Mouse (Mus musculus) thymus, adult 2 months (tissue): Measurements from ENCODE around the gene Gna12.

Experiments used
- CTCF ChIP-seq: fragments of 200-500 bp; IDR thresholded peaks from 2 replicates; pipeline ENCODE4 v1.5.1; 2012; ENCODE audit warnings: mild to moderate bottlenecking, control low read depth, low read length, moderate library complexity, borderline replicate concordance; ENCODE audit not compliant: control insufficient read depth, poor library complexity, insufficient read depth; ENCODE audit errors: extremely low read depth
- POLR2A ChIP-seq: fragments of 200-500 bp; IDR thresholded peaks from 2 replicates; pipeline ENCODE4 v1.6.1; 2012; ENCODE audit warnings: mild to moderate bottlenecking, low read length, control low read depth, moderate library complexity; ENCODE audit not compliant: control insufficient read depth, poor library complexity, insufficient read depth; ENCODE audit errors: extremely low read depth

DNA sequence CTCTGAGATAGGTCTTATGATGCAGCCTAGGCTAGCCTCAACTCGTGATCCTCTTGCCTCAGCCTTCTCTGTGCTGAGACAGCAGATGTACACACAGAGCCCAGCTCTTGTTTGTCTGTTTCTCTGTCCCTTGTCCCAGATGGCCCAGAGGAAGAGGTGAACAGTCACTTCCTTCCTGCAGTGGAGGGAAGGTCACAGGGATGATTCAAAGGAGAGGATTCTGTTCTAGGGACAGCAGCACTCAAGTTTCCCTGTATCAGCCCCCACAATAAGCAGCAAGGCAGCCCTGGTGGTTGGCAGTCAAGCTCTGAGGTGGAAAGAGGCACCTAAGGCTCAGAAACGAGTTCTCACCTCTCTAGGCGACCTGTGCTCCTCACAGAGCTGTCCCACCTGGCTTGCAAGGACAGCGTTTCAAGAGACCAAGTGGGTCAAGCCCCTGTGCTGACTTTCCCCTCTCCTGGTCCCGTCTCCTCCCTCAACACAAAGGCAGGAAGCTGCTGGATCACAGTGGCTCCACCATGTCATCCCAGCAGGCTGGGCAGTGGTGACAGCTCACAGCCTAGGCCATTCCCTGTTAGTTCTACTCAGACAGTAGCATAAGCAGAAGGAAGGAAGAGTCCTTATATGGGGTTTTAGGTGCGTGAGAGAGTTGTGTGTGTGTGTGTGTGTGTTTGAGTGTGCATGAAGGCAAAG, 65.2 kb downstream of the Gna12 start:
- no peak for TF ChIP-seq POLR2A
- TF ChIP-seq CTCF = no peak
